Mouse (Mus musculus) fat pad, adult 2 months (tissue): Measurements from ENCODE around the gene Plekha7.

Experiments used
- DNase-seq: peaks from one replicate; pipeline ENCODE4 v3.0.0-alpha.2; 2011; ENCODE audit warnings: low read depth, low spot score; ENCODE audit errors: extremely low read depth

Plekha7 gene

DNA sequence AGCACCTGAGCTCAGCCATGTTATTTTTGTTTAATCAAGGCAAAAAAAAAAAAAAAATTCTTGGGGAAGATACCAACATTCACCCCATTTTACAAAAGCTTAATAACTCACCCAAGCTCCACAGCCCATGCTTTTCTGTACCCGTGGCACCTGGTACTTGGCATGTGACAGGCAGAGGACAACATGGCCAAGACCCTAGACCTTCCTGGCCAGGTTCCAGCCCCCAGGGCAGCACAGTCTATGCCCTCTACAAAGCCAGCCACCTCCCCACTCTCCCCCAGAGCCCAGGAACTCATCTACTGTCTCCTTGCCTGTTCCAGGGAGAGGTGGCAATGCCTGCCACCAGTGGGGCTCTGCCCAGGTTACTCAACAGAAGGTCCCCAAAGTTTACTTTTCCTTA, 17.6 kb downstream of the Plekha7 start:
- no peak for DNase-seq

DNA sequence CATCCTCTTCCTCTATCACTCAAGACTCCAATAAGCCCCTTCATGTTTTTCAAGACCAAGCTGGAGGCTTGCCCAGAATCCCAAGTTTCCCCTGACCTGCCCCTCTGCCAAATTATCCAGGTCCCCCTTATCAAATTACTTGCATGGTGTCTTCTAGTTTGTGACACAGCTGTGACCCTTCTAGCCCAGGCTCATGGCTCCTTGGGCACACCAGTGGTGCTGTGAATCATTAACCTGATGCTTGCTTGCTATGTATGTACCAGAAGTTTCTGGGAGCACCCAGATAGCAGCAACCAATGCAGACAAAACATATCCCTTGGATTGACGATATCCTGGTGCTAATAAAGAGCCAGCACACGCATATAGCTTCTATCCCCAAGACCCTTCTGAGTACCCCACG, 19.2 kb downstream of the Plekha7 start:
- DNase-seq, result no peak

DNA sequence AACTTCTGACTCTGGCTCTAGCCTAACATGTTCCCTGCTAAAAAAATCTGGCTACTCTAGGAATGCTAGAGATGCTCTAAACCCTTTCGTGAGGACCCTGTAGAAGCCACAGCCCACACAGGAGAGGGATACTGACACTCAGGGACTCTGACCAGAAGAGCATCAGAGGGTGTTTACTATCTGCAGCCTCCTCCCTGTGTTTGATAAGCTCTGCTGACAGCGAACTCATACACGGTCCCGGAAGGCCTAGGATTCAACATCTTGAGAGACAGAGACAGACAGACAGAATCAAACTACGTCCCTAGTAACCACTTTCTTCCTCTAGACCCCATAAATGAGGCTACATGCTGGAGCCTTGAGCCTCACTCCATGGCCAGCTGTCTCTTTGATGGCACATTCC, 20.2 kb downstream of the Plekha7 start:
- DNase-seq, result no peak

DNA sequence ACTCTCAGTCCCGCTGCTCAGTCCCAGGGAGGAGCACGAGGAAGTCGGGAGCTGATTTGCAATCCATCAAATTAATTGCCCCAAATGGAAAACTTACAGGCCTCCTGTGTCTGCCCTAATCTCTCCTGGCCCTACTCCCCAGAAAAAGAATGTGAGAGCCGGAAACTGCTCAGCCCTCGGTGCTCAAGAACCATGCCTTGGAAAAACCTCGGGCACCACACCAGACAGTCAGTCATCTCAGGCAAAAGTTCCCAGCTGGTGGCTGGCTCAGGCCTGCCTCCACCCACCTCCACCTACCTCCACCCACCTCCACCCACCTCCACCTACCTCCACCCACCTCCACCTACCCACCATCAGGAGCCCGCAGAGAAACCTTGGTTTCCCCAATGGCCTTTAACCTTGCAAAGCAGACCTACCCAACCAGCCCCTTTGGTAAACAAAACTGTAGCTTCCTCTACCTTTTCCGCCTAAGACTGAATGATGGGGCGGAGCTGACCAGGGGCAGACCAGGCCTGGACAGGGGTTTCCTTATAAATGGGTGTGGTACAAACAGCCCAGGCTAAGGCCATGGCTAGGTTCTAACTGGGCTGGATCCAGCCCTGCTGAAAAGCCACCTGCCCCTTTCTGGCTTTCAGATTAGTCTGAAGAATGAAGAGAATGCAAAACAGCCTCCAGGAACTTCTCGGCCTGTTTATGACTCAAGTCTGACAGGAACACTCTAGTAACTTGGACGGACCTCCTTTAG, 21.4 kb downstream of the Plekha7 start:
- DNase-seq, result no peak

DNA sequence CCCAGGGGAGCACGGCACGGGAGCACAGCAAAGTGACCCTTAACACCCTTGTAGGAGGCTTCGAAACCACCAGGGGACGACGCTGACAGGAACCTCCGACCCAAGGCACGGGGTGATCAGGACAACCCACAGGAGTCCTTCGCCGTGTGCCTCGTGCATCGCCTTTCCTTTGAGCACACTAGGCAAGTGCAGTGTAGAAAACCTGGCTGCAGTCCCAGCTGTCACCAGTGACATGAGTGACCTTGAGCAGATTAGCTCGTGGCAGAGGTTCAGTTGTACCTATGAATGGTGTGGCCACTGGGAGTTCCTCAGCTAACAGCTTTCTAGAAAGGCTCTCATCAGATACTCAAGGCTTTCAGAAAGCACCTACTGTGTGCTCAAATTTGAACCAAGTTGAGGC, 22.0 kb downstream of the Plekha7 start:
- no peak for DNase-seq

DNA sequence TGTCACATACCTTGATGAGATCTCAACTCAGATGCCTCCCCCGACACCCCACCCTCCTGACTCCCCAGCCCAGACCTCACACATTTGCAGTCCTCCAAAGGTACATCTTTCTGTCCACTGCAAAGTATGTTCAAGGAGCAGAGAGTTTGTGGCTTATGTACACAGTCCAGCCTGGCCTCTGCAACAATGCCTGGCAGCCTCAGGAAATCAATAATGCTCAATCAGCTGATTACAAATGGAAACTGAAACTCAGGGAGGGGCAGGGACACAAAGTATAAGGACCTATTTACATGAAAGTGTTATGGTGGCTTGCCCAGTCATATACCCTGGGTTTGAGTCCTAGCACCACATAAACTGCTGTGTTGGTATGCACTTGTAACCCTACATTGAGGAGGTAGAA, 23.0 kb downstream of the Plekha7 start:
- no peak for DNase-seq

DNA sequence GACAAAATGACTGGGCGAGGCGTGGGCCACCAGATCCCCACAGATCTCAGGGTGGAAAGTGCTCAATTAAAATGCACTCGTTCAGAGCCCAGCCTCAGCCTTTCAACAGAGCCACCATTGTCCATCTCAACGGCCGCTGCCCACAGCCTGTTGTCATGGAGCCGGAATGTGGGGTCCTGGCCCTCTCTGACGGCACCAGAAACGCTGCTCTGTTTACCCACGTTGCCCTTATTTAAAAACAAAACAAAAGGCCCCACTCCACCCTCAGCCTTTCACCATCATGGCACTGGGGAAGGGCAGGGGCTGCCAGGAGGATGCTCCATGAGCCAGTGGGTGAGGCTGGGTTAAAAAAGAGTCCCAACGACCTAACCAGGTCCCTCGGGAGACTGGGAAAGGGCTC, 25.4 kb downstream of the Plekha7 start:
- no peak for DNase-seq

DNA sequence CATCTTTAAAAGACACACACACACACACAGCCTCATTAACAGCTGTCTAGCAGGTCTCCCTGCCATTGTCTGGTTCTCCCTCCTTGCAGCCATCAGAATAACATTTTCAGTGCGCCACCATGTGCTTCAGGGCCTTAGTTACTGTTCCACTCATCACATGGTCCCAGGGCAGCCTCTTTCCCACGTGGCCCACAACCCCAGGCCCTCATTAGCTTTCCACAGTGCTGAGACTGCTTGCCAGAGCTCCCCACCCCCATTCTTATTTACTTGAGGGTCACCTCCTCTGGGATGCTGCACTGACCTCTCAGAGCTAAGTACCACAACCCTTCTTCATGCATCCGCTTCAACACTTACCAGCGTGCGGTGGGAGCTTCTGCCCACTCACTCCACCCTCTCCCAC, 28.1 kb downstream of the Plekha7 start:
- no peak for DNase-seq

DNA sequence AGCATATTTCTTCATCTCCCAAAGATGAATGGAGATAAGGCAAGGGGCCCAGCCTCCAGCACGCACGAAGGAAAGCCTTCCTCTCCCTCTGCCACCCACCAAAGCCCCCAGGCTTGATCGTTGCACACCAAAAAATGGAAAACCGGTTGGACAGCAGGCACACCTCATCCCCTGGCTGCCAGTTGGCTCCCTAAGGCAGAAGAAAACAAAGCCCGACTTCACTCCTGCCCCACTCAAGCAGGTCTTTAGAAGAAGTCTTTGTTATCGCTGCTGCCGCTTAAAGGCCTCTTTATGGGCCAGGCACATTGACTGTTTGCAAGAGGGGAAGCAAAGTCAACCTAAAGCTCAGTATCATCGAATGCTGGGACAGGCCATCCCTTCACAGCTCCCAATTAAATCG, 29.9 kb downstream of the Plekha7 start:
- peak; percentile 93 for DNase-seq

DNA sequence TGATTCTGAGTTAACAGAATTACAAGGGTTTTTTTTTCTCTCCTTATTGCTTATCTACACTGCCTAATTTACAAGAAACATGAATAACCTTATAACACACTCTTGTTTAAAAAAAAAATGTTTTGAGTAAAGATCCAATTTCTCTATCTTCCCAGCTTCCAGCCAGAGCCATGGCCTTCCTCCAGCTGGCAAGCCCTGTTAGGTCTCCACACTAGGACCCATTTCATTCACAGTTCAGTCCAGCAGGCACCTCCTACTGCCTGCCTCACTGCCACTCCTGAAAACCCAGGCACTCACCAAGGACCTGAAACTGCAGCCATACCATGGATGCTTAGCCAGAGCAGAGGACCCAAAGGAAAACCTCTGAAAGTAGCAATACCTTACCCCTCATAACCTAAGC, 31.9 kb downstream of the Plekha7 start:
- no peak for DNase-seq

DNA sequence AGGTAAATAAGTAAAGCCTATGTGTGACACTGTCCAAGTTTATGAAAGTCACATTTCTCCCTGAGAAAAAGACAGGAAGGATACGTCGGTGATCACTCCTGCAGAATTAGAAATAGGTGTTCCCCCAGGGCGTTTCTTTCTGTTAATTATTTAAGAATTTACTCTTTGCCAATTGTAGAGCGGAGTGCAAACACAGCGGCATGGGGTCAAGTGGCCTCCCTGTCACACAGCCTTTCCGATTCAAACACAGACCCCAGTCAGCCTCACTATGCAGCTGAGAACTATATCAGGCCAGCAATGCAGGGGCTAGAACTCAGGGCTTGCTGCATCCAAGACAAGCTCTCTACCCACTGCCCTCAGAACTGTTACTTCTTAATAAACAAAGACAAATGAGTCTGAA, 35.1 kb downstream of the Plekha7 start:
- DNase-seq, result no peak

DNA sequence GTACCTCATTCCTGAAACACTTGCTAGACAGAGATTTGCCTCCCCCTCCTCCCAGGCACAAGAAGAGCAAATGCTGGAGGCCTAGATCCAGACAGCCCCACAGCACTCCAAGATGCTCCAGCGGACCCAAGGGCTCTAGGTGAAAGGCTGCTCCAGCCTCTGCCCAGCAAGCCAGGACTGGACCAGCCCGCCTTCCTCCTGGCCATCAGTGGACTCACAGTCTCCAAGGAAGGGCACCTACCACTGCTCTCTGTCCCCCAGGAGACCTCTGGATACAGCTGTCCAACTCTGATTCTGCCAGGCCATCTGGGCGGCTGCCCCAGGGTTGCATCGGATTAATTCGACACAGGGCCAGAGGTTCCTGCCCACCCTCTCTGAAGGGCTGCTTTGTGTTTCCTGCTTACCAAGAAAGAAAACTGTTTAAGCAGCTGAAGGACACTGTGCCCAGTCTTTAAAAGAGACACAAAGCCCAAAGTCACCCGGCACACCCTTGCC, 38.6 kb downstream of the Plekha7 start:
- no peak for DNase-seq

DNA sequence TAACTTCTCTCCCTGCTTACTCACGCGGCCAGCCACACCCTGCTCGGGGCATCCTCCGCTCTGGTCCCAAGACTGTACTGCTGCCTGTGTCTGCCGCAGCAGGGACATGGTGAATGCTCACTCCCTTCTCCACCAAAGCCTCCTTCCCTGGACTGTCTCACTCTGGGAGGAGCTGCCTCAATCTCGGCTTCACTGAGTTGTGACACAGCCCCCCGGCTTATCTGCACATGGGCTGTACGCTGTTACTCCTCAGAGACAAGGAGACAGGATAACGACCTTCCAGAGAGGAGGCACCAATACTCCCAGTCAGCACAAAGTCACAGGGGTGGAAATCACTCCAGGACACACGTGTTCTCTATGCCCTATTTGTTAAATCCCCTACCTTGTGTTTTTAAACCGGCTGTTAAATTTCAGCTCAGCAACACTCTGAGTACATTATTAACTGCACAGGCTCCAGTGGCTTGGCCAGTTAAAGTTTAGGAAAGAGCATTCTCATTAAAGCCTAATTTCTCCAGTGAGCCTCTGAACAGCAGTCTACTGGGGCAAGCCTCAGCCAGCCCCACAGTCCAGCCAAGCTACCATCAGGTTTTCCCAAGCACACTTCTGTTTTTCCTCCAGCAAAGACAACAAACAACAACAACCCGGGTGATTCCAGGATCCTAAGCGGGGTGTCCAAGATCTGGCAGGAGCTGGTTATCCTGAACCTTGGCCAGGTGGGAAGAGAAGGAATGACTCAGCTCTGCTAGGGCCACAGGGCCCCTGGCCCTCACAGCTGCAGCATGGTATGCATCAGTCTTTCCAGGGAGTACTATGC, 39.9 kb downstream of the Plekha7 start:
- DNase-seq, result no peak

DNA sequence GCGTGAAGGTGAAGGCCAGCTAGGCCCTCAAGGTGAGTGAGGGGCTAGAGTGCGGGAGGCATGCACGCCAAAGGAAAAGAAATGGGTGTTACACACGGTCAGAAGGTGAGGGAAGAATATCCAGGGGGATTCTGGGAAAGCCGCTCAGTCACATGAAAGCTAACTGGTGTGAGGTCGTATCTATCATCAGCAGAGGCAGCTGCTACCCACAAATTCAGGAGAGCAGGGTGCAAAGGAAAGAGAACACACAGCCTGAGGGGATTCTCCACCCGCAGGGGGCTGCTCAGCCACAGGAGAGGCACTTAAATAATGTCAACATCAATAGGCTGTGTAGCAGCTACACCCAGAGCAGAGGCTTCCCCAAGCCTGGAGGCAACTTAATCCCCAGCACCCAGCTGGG, 44.9 kb downstream of the Plekha7 start:
- DNase-seq, result no peak

DNA sequence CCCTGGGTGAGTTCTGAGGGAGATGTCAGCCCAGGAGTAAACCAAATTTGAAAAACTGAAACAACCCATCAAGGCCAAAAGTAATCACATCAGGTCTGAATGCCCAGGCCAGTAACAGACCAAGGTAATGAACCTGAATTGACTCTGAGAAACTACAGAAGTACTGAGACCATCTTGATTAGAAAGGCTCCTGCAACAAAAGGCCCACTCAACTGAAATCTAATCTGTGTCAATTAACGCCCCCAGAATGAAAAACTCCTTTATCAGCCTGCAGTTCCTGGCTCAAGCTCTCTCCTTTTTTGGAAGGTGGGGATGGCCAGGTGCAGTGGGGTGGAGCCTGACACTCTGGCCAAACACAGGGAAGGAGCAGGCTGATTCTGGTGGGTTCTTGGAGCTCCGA, 45.7 kb downstream of the Plekha7 start:
- no peak for DNase-seq

DNA sequence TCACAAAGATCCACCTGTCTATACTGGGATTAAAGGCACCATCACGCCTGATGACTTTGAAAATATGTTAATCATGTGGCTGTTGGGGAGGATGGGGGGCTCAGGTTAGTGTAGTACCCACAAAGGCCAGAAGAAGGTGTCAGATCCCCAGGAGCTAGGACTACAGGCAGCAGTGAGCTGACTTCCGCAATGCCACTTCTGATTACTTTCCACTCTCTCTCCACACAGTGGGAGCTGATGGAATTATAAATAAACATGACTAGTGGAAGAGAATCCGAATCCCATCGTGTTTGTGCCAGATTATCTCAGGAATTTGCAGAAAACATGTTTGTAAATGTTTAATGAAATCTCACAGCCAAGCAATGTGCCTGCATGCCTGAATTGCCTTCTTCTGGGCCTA, 46.1 kb downstream of the Plekha7 start:
- DNase-seq, result no peak

DNA sequence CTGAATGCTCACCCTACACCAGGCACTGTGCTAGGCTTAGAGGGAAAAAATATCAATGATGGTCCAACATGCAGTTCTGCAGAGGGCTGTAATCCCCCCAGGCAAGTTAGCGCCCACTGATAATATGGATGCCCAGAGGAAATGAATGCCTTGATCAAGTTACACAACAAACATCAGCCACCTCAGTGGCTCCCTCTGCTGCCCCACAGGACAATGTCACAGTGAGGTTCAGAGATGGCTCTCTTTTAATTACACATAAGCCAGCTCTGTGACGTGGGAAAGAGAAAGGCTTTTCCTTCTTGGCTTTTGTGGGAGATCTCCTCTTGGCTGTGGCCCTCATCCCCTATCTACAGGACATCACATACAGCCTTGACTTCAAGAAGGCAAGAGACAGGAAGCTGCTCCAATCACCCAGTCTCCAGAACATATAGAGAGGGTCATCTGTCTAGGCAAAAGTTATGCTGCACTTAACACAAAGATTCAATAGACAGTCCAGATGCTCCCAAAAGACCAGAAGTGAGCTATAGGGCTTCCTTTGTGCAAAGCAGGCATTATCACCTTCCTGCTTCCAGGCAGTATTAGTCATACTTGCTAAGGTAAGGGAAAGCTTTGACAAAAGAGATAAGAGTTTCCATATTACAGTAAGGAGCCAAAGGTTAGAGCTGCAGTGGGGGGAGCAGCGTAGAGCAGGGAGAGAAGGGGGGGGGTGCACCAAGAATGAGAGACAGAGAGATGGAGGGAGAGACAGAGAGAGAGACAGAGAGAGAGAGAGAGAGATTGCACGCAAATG, 47.2 kb downstream of the Plekha7 start:
- DNase-seq, result no peak

DNA sequence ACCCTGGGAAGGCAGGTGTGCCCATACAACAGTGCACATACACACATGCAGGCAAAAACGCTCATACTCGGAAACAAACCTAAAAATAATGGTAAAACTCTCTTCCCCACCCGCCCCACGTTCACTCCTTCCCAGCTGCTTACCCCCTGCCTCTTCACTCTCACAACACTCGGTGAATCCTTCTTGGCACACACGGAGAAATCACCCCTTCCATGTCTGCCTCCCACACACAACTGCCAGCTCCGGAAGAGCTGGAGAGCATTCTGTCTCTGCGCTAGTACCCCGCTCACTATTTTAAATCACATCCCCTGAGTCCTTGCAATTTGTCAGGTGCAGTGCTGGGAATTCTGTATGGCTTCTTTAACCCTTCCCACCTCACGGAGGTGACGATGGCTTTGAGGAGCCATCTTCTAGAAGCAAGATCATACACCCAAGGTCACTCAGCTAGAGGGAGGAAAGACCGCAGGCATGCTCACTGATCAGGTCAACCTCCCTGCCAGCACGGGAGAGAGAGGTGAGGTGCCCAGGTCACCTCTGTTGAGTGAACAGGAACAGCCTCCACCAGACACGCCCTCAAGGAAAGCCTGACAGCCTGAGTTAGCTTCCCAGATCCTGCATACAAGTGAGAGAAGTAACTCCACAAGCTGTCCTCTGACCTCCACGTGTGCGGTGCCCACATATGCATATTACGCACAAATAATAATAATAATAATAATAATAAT, 49.6 kb downstream of the Plekha7 start:
- no peak for DNase-seq

DNA sequence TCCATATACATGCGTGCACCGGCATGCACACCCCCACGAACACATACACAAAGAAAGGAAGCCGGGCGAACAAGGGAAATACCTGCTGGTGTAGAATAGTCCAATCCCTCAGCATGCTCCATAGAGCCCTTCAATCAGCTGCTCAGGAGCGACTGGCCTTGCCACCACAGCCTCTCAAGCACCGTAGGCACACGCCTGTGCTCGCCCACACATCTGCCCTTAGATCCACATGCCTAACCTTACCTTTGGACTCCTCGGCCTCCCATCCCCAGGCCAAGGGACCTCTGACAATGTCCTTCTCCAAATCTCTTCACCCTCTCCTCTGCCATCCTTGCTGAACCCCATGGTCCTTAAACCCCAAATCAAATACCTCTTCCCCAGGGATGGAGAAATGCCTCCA, 50.2 kb downstream of the Plekha7 start:
- DNase-seq, result no peak

DNA sequence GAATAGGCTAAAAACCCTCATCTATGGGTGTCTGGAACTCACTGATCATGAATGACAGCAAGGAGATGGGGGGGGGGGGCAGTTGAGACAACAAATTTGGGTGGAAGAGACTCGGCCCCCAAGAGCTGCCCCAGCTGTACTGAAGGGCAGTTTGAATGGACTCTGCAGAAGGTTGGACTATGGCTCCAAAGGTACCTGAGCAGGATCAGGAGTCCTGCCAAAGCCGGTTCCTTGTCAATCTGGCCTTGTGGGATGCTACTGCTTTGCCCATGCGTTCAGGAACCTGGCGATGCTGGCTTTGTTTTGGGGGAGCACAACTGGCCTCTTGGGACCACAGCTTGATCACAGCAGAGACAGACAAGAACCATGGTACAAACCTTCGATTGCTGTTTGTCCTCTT, 52.5 kb downstream of the Plekha7 start:
- DNase-seq, result no peak

DNA sequence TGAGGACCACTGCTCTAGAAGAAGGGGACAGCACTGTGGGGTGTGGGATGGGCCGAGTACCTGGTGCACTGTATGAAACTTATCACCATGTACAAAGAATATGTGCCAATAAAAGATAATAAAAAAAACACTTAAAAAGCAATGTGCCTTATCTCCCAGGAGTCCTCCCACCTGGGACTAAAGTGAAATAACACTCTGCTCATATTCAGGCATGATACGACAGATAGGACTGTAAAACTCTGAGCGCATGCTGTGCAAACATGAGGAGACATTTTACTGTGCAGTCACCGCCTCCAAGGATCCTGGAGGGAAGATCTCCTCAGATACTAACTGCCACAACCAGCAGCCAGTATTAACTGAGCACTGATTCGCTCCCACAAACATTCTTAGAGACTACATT, 53.5 kb downstream of the Plekha7 start:
- no peak for DNase-seq
